Mouse (Mus musculus) ovary, adult 2 months (tissue): ENCODE results near the gene Xkr8. TPM values are rescaled to one million over a fixed set of nuclear protein-coding genes. Genes with fewer than 3 reads are reported as not detected.

ENCODE experiments used
- polyA plus RNA-seq: library from polyadenylated mRNA; depleted of rRNA; stranded (reverse); fragments of >200 nt; gene quantifications from 2 replicates; pipeline ENCODE4 v1.2.3, GENCODE M21; 2012; rRNA removed

Xkr8 gene
- 12.8 and 13.8 TPM in 2 replicates for polyA plus RNA-seq

GRCm38 (mm10) chr4:132732148-132732684, at the start of gene Xkr8:
Gene Xkr8 (minus strand): TSS chr4:132732546.

GRCm38 (mm10) chr4:132767914-132768876, 35.8 kb upstream of the Xkr8 start, which contains the start of gene Rpa2:
Gene Rpa2 (plus strand): TSS chr4:132768332.

DNA sequence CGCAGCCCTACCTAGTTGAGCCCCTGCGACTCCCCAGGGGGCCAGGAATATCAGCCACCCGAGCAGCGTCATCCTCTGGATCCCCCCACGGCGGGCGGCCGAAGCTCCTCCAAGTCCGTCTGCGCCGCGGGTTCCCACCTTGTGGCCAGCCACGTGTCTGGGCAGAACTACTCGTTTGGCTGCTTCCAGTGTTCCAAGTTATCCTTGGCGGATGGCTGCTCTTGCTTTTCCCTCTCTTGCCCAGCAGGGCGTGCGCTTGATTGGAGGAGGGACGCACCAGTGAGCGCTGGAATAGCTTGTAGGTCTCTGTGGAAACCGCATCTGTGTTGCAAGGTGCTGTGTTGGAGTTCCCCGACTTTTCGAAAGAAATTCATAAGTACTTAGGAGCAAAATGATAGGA, 24.6 kb upstream of the Xkr8 start, which contains the start of gene Smpdl3b:
TSS of gene Smpdl3b (minus strand) at position 279 of the 400 bp plus-strand sequence.

Other genes starting within 250 kb of the Xkr8 start
- gene Sesn2, start 222.0 kb downstream of the Xkr8 start, polyA plus RNA-seq, result 15.5 and 17.6 TPM in 2 replicates
- gene Atpif1, start 198.9 kb downstream of the Xkr8 start, polyA plus RNA-seq, result 92.5 and 111 TPM in 2 replicates
- gene Dnajc8, start 197.0 kb downstream of the Xkr8 start, polyA plus RNA-seq, result 12.0 and 21.1 TPM in 2 replicates
- 6.3 and 7.9 TPM in 2 replicates for gene Ptafr, start 168.5 kb downstream of the Xkr8 start, polyA plus RNA-seq
- 23.4 and 51.3 TPM in 2 replicates for gene Eya3, start 93.6 kb downstream of the Xkr8 start, polyA plus RNA-seq
- 50.0 and 79.8 TPM in 2 replicates for gene Smpdl3b, start 24.7 kb upstream of the Xkr8 start, polyA plus RNA-seq
- gene Rpa2, start 35.8 kb upstream of the Xkr8 start, polyA plus RNA-seq, result 16.6 and 22.2 TPM in 2 replicates
- 4.1 and 4.5 TPM in 2 replicates for gene Themis2, start 63.8 kb upstream of the Xkr8 start, polyA plus RNA-seq
- gene Ppp1r8, start 110.6 kb upstream of the Xkr8 start, polyA plus RNA-seq, result 28.8 and 38.3 TPM in 2 replicates
- gene Stx12, start 152.0 kb upstream of the Xkr8 start, polyA plus RNA-seq, result 14.7 and 15.3 TPM in 2 replicates
- 11.4 and 14.2 TPM in 2 replicates for gene Fam76a, start 190.0 kb upstream of the Xkr8 start, polyA plus RNA-seq
- 1.9 and 2.1 TPM in 2 replicates for gene Fgr, start 241.5 kb upstream of the Xkr8 start, polyA plus RNA-seq